Comparison of ENCODE assay signal across 9 mouse cellular contexts in the genomic region with DNA sequence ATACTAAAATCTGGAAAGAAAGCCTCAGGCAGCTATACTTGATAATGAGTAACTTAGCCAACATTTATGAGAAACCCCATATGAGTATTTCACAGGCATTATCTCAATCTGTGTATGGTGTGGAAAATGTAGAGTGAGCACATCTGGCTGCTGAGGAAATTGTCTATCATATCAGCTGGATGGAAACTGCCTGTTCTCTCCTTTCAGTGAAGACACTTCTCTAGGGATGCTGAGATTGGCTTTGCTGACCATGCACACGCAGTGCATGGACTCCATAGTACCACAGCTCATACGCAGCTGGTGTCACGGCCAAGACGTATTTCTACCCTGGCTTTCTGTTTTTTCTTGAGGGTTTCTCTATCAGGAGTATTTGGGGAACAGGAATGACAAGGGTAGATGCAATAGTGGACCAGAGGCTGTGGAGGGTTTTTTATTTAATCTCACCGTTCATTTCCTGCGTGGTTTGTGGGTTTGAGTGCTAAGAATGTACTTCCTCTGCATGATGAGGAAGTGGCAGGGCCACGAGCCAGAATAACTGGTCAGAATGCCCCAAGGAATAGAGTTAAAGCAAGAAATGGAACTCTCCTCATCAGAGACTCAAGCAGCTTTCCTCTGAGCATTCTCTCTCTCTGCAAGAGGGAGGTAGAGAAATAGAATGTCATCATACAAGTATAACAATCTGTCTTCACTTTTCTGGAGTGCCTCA.
DNase-seq lines count a peak whose midpoint lies in the region; ATAC-seq and TF ChIP-seq lines count a peak whose summit lies in the region.
"Had no signal": no experiment of that assay in that cellular context is flagged by ENCODE, and none has a peak within 500 bp of the region (broad histone marks: within the 10 kb centered on the region; RNA-seq: fewer than 3 reads in every experiment).

No protein-coding gene starts in this region.

- ATAC-seq in lung, embryonic 14.5 days (ENCODE audit: insufficient read depth) = no peak
- no peak for ATAC-seq in forebrain, postnatal 0 days
- no peak for ATAC-seq in forebrain, embryonic 12.5 days (ENCODE audit: low FRiP score)

- no peaks in the 10 kb centered on the region for H3K27me3 ChIP-seq in lung, embryonic 14.5 days (ENCODE audit: insufficient read depth, low read length)
- H3K27me3 ChIP-seq in forebrain, postnatal 0 days (ENCODE audit: insufficient read depth, low read length) = no peaks in the 10 kb centered on the region
- H3K27me3 ChIP-seq in forebrain, embryonic 12.5 days = no peaks in the 10 kb centered on the region
- H3K27me3 ChIP-seq: stomach, embryonic 15.5 days had no signal

- H3K4me1 ChIP-seq in lung, embryonic 14.5 days (ENCODE audit: insufficient read depth) = no peaks in the 10 kb centered on the region
- no peaks in the 10 kb centered on the region for H3K4me1 ChIP-seq in forebrain, postnatal 0 days (ENCODE audit: insufficient read depth)
- no peaks in the 10 kb centered on the region for H3K4me1 ChIP-seq in forebrain, embryonic 12.5 days
- H3K4me1 ChIP-seq: stomach, embryonic 15.5 days had no signal

- H3K27ac ChIP-seq in lung, embryonic 14.5 days (ENCODE audit: low read depth) = no peak overlapping the region
- no peak overlapping the region for H3K27ac ChIP-seq in forebrain, postnatal 0 days (ENCODE audit: low read depth, low read length)
- no peak overlapping the region for H3K27ac ChIP-seq in forebrain, embryonic 12.5 days
- H3K27ac ChIP-seq: stomach, embryonic 15.5 days had no signal

- H3K36me3 ChIP-seq in lung, embryonic 14.5 days (ENCODE audit: insufficient read depth) = no peaks in the 10 kb centered on the region
- H3K36me3 ChIP-seq in forebrain, postnatal 0 days (ENCODE audit: insufficient read depth) = no peaks in the 10 kb centered on the region
- H3K36me3 ChIP-seq in forebrain, embryonic 12.5 days (replicated peaks) = no peaks in the 10 kb centered on the region
- H3K36me3 ChIP-seq: stomach, embryonic 15.5 days had no signal

- 54% methylated on average over 7 of the region's 7 CpGs for WGBS in lung, embryonic 14.5 days
- WGBS in forebrain, postnatal 0 days = 94% methylated on average over 7 of the region's 7 CpGs
- 90% methylated on average over 7 of the region's 7 CpGs for WGBS in forebrain, embryonic 12.5 days

- no peak overlapping the region for H3K9ac ChIP-seq in lung, embryonic 14.5 days
- H3K9ac ChIP-seq in forebrain, postnatal 0 days = no peak overlapping the region
- H3K9ac ChIP-seq in forebrain, embryonic 12.5 days = no peak overlapping the region
- H3K9ac ChIP-seq: stomach, embryonic 15.5 days had no signal

- H3K9me3 ChIP-seq in lung, embryonic 14.5 days (ENCODE audit: low read depth, low read length) = no peaks in the 10 kb centered on the region
- no peaks in the 10 kb centered on the region for H3K9me3 ChIP-seq in forebrain, postnatal 0 days (ENCODE audit: low read length)
- no peaks in the 10 kb centered on the region for H3K9me3 ChIP-seq in forebrain, embryonic 12.5 days
- H3K9me3 ChIP-seq: stomach, embryonic 15.5 days had no signal

- TF ChIP-seq CTCF in lung, embryonic 14.5 days (IDR thresholded peaks at IDR 0.05; ENCODE audit: low read depth) = no peak
- TF ChIP-seq CTCF in forebrain, postnatal 0 days (IDR thresholded peaks at IDR 0.05; ENCODE audit: low read depth) = no peak

- H3K4me3 ChIP-seq in lung, embryonic 14.5 days (ENCODE audit: low read depth, low read length) = no peak overlapping the region
- no peak overlapping the region for H3K4me3 ChIP-seq in forebrain, postnatal 0 days (ENCODE audit: low read depth, low read length)
- H3K4me3 ChIP-seq in forebrain, embryonic 12.5 days (replicated peaks) = no peak overlapping the region
- H3K4me3 ChIP-seq: stomach, embryonic 15.5 days had no signal

- H3K4me2 ChIP-seq in lung, embryonic 14.5 days = no peak overlapping the region
- H3K4me2 ChIP-seq in forebrain, postnatal 0 days (ENCODE audit: low read depth) = no peak overlapping the region
- no peak overlapping the region for H3K4me2 ChIP-seq in forebrain, embryonic 12.5 days
- H3K4me2 ChIP-seq: stomach, embryonic 15.5 days had no signal

- DNase-seq in A20 (ENCODE audit: low read depth, low spot score) = peak; percentile 32
- peak; percentile 15 for DNase-seq in adrenal gland, postnatal 25 days
- DNase-seq in heart, postnatal 4 days = peak; percentile 59
- peak; percentile 44 for DNase-seq in lung, embryonic 14.5 days
- no peak for DNase-seq in right cerebral cortex, postnatal 10 days (ENCODE audit: low spot score in 2 of 2)
- DNase-seq in forebrain, postnatal 0 days = no peak
- no peak for DNase-seq in left cerebral cortex, postnatal 14 days (ENCODE audit: low spot score in 2 of 2)

- intact Hi-C loops in left cerebral cortex, postnatal 14 days (cut with DNase I) = no loop called here

Comparison
In these comparisons a context has a peak if more than half of its experiments do, and no peak if none do; other contexts are left out.
1. DNase-seq: peak in A20 (single experiment), adrenal gland, postnatal 25 days (single experiment), heart, postnatal 4 days (single experiment) and lung, embryonic 14.5 days (single experiment); none in right cerebral cortex, postnatal 10 days (0 of 2), forebrain, postnatal 0 days (single experiment) and left cerebral cortex, postnatal 14 days (0 of 2).